Mouse (Mus musculus) brain, adult 2 months (tissue): ENCODE data around the gene Fut8.
A peak's percentile ranks its signal among the peaks of the same experiment; 100 is the strongest.
"Not testable (repeated sequence)": the region's sequence is repeated elsewhere in the genome, so short reads cannot be mapped to it uniquely, and the experiment has no call there.

ENCODE experiments used
- DNase-seq: peaks from one replicate; pipeline ENCODE4 v3.0.0; 2011; ENCODE audit warnings: low read depth, low spot score

Gene Fut8

GRCm38 (mm10) chr12:77222272-77222874, 15.6 kb upstream of the Fut8 start:
- no peak for DNase-seq

DNA sequence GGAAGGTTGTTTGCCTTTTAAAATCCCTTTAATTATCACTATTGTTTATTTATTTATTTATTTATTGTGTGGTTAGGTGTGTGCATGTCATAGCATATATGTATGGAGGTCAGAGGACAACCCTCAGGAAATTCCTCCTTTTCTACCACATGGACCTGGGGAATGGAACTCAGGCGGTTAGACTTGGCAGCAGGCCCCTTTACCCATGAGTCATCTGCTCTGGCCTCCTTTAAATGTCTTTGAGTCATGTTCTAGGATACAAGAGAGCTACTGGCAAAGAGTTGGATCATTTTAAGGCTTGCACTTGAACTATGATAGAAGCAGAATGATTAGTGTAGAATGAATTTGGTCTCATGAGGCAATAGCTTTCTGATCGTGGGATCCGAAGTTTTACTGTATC, 14.3 kb upstream of the Fut8 start:
- peak; percentile 72 for DNase-seq

GRCm38 (mm10) chr12:77224121-77224520, 13.8 kb upstream of the Fut8 start:
- DNase-seq, result peak; percentile 68

GRCm38 (mm10) chr12:77224891-77225290, 13.0 kb upstream of the Fut8 start:
- DNase-seq, result no peak

- no peak for DNase-seq
Measured at GRCm38 (mm10) chr12:77225727-77226126, 12.2 kb upstream of the Fut8 start.

GRCm38 (mm10) chr12:77235958-77236357, 2.0 kb upstream of the Fut8 start:
- DNase-seq, result peak; percentile 55

GRCm38 (mm10) chr12:77238531-77239389, 835 bp downstream of the Fut8 start:
- DNase-seq, result peak; percentile 97

DNA sequence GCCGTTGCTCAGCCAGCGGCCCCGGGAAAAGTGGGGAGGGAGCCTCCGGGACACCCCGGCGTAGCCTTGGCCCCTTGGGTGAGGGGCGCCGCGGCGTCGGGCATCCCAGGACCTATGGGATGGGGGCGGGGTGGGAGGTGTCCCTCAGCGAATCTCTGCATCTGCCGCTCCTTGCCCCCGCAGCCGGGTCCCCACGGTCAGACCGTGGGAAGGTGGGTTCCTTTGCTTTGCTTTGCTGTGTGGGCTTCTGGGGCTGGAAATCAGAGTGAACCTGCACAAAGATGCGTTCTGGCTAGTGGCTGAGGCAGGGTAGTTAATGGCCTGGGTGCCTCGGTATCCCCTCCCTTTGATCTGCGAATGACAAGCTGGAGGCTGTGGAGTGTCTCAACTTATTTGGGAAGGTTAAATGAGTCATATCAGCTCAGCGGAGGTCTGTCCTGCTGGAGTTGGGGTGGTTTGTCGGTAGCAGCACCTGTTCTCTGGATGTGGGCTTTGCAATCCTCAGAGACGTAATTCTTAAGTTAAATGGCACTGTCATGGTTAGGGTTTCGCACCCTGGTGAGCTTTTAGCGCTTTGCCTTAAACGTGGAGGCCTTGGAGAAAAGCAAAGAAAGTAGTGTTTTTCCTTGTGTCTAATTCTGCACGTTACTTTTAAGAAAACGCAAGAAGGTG, 1.6 kb downstream of the Fut8 start:
- peak; percentile 66 for DNase-seq

- DNase-seq, result peak; percentile 36
Measured at GRCm38 (mm10) chr12:77240372-77240771, 2.4 kb downstream of the Fut8 start.

DNA sequence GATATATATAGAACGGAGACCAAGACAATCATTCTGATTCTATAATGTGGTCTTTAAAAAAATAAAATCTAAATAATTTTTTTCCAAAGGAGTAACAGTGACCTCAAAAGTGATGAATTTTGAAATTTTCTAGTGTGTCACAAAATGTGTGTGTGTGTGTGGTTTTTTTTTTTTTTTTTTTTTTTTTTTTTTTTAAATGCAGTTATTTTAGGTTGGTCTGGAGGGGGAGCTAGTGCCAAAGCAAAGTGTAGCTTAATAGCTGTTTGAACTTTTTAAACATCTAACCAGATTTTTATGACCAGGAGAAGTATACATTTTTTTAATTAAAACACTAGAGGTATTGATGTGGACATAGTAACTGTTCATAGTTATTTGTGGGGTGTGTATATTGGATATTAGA, 2.9 kb downstream of the Fut8 start:
- DNase-seq, result peak; percentile 86

- peak; percentile 16 for DNase-seq
Measured at GRCm38 (mm10) chr12:77262650-77263049, 24.7 kb downstream of the Fut8 start.

DNA sequence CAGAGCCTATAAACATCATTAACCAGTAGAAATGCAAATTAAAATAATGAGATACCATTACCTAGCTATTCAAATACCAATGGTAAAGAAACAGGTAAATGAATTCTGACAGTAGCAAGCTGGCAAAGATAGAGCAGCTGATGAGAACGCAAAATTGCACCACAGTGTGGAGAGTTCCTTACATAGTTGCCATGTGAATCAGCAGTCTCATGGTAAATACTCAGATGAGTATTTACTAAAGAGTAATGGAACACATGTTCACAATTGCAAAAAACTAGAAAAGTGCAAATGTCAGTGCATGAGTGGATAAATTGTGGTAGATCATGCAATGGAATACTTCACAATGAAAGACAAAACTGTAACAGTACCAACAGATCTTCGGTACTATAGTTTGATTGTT, 25.9 kb downstream of the Fut8 start:
- peak; percentile 23 for DNase-seq

- no peak for DNase-seq
Measured at GRCm38 (mm10) chr12:77270694-77271093, 32.8 kb downstream of the Fut8 start.

DNA sequence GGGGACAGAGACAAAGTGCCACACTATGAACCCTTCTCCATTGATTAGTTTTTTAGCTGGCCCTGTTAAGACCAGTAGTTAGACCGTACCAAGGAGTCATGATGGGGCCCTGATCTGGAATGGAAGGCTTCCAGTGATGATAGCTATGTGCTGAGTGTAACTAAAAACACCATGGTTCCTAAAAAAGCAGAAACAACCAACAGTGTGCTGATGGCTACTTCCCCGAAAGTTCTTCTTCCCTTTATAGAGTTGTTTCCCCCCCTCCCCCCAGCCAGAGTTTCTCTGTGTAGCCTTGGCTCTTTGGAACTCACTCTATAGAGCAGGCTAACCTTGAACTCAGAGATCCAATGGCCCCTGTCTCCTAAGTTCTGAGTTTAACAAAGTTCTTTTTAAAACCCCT, 50.6 kb downstream of the Fut8 start:
- no peak for DNase-seq

DNA sequence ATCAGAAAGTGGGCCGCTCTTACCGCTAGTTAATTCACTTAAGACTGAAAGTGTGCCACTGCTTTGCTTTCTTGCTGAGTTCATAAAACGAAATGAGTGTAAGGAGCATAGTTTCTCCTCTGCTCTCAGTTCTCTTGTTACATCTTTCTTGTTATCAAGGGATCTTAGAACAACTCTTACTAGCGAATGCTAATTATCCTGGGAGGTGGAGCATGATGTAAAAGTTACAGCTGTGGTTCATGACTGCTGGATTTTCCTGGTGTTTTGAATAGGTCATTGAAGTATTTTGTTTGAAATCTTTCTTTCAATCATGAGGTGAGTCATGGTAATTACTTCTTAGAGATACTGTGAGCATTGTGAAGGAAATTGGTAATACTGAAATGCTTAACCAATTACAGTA, 53.1 kb downstream of the Fut8 start:
- no peak for DNase-seq

DNA sequence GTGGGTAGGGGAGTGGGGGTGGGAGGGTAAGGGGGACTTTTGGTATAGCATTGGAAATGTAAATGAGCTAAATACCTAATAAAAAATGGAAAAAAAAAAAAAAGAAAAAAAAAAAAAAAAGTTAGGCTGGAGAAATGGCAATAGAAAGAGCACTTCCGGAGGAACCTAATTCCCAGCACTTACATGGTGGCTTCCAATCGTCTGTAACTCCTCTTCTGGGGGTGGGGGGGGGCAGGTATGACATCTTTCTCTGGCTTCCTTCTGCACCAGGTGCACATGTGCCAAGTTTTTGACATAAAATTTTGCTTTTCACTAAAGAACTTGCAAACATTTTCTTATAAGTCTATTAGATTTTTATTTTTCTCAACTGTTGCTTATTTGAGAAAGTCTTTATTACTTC, 53.9 kb downstream of the Fut8 start:
- not testable (repeated sequence) for DNase-seq

GRCm38 (mm10) chr12:77292375-77293258, 54.7 kb downstream of the Fut8 start:
- DNase-seq, result peak; percentile 55

DNA sequence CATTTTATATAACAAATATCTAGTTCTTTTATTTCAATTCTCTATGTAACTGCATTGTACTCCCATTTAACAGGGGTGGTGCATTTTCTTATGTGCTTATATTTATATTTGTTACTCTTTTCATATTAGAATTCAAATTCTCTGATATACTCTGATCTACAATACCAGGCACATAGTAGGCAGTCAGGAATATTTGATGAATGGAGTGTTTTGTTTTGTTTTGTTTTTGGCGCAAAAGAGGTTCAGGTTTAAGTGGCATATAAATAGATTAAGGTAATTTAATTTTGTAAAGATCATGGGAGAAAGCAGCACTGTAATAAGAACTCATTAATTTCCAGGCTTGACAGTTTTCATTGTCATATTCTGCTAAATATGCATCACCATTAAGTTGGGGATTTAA, 58.2 kb downstream of the Fut8 start:
- no peak for DNase-seq

GRCm38 (mm10) chr12:77297114-77297513, 59.2 kb downstream of the Fut8 start:
- no peak for DNase-seq

DNA sequence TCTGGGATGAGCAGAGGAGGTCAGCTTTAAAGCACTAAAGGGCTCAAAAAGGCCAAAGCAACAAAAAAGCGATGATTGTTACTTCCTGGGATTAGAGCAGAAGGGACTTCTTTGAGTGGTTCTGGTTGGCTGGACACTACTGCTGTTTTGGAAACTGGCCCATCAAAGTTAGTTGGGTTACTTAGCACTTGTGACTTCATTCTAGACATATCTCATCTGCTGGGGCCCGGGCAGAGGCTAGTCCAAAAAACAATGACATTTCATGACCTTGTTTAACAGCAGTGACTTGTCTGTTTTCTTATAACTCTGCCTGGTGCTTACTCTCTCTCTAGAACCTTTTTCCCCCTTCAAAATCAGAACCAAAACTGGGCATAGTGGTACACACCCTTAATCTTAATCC, 59.9 kb downstream of the Fut8 start:
- no peak for DNase-seq

DNA sequence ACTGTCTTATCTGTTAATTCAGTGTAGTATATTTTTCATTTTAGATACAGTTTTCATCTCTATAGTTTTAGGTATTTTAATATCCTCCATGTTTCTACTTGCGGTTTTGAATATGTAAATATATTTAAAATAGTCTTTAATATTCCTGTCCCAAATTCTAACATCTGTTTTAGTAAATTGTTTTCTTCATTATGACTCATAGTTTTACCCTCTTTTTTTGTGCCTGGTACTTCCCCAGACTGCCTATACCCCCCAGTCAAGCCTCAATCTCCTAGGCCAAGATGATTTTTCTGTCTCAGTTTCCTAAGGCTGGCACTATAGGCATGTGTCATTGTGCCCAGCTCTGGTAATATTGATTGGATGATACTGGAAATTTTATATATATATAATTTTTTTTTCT, 64.1 kb downstream of the Fut8 start:
- DNase-seq, result no peak

GRCm38 (mm10) chr12:77303367-77303766, 65.4 kb downstream of the Fut8 start:
- DNase-seq, result no peak
